Mouse (Mus musculus) brain, embryonic 14.5 days (tissue): ENCODE measurements around the gene Dnah2. TPM values are rescaled to one million over a fixed set of nuclear protein-coding genes. Genes with fewer than 3 reads are reported as not detected.

Experiments used
- DNase-seq: peaks from one replicate; pipeline ENCODE4 v3.0.0-alpha.2; 2011; ENCODE audit warnings: low read depth
- CTCF ChIP-seq: fragments of 200-500 bp; IDR thresholded peaks from 2 replicates; pipeline ENCODE4 v1.5.1; 2012; ENCODE audit warnings: inconsistent platforms, mild to moderate bottlenecking, moderate library complexity, borderline replicate concordance; ENCODE audit not compliant: insufficient read depth, insufficient read length; ENCODE audit errors: extremely low read depth
- POLR2A ChIP-seq: fragments of 200-500 bp; IDR thresholded peaks from 2 replicates; pipeline ENCODE4 v1.6.1; 2012; ENCODE audit warnings: mild to moderate bottlenecking, inconsistent platforms, borderline replicate concordance; ENCODE audit not compliant: poor library complexity, insufficient read depth, insufficient read length, severe bottlenecking; ENCODE audit errors: extremely low read depth
- polyA plus RNA-seq: library from polyadenylated mRNA; depleted of rRNA; stranded (reverse); fragments of >200 nt; gene quantifications from 2 replicates; pipeline ENCODE4 v1.2.3, GENCODE M21; 2012

Dnah2 gene
- polyA plus RNA-seq, 1 experiment: 5.2 TPM

DNA sequence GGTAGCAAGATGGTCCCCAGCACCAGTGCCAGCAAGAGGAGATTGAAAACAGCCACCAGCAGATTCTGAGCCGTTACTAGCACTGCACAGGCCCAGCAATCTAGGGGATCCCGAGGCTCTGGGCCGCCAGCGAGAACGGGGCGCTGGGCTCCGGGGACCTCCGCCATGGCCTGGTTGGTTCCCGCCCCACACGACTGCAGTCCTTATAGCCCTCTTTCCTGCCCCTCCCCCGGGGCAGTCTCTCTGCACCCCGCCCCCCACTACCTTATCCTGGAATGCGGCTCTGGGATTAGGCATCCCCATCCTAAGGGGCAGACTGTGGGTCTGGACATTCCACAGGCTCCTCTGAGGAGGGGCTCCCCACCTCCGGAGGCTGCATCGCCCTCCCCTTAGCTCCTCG is 150.9 kb downstream of the Dnah2 start, which contains the start of gene Tmem88:
Gene Tmem88 (minus strand): TSS at position 176 of the 400 bp plus-strand sequence.
- DNase-seq: no peak
- TF ChIP-seq CTCF: no peak
- TF ChIP-seq POLR2A: no peak

DNA sequence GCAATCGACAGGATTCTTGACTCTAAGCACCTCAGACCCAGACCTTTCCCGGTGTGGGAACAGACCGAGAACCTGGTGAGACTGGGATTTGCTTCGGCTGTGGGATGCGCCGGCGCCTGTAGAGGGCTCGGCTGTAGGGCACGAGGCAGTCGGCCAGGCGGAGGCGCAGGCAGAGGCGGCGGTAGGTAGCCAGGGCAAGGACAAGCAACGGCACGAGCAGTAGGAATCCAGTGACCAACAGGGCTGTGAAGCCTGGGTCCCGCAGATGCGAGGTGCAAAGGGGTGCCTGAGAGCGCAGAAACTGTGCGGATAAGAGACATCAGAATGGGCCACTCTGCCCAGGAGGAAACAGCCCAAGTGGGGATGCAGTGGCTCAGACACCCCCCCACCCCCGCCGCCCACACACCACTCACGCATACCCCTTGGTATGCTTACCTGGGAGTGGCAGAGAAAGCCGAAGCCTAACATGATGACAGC is 151.3 kb downstream of the Dnah2 start:
- no peak for TF ChIP-seq CTCF
- no peak for TF ChIP-seq POLR2A
- no peak for DNase-seq

- TF ChIP-seq CTCF (no peak), POLR2A (no peak)
- no peak for DNase-seq
Observed at GRCm38 (mm10) chr11:69396772-69397171, 152.1 kb downstream of the Dnah2 start.

DNA sequence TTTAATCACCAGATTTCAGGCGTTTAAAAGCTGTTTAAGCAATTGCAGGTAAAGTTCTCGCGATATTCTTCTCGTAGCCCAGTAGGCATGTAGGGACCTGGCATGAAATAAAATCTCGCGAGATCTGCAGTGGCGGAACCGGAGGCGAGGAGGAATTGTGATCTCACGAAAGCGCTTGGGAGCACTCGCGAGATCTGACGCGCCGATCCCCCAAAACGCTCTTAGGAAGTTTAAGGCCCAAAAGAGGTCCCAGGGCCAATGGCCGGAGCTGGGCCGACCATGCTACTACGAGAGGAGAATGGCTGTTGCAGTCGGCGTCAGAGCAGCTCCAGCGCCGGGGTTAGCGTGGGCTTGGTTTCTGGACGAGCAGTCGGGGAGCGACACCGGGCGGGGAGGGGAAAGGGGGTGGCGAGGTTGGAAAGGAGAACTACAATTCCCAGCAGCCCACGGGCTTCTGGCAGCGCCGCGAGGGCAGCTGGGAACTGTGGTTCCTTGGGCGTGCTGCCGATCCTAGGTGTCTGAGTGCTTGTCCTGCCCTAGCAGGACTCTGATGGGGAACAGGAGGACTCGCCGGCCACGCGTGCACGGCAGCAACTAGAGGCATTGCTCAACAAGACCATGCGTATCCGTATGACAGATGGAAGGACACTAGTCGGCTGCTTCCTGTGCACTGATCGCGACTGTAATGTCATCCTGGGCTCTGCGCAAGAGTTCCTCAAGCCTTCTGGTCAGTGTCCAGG is 153.1 kb downstream of the Dnah2 start:
- TF ChIP-seq CTCF (no peak), POLR2A (no peak)

GRCm38 (mm10) chr11:69395235-69395633 is 153.7 kb downstream of the Dnah2 start, which contains the start of the genes Naa38 and Cyb5d1:
Naa38 (plus strand) TSS chr11:69395487.
Cyb5d1 (minus strand) TSS chr11:69395631.
- peak; percentile 97 for DNase-seq

More for the DNA sequence above, 153.1 kb downstream of the Dnah2 start:
- peak; percentile 100 for DNase-seq

DNA sequence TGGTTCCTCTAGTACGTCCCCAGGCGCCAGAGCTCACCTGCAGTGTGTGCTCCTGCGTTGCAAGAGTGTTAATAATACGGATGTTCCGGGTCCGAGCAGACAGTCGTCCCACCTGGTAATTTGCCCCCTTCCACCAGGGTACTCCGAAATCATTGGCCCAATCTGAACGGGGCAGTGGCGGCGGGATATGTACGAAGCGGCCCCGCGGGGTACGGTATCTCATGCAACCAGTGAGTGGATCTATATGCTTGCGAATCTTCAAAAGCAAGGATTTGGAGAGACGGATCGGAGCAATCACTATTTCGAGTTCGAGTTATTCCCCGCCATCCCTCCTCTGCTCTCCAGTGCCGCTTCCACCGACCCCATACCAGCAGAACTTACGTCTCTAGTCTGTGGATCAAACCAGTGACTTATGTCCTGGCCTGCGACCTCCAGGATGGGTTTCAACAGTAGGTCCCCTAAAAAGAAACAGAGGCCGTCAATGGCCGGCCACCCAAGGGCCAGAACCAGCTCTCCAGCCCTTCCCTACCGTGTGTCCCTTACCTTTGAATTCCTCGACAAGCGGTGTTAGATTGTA is 154.2 kb downstream of the Dnah2 start:
- DNase-seq: peak; percentile 44

- TF ChIP-seq POLR2A: no peak
- peak; percentile 59; the same call in 1 of the 2 replicates for TF ChIP-seq CTCF
- peak; percentile 84 for DNase-seq
Observed at GRCm38 (mm10) chr11:69390400-69391034, 158.4 kb downstream of the Dnah2 start.

DNA sequence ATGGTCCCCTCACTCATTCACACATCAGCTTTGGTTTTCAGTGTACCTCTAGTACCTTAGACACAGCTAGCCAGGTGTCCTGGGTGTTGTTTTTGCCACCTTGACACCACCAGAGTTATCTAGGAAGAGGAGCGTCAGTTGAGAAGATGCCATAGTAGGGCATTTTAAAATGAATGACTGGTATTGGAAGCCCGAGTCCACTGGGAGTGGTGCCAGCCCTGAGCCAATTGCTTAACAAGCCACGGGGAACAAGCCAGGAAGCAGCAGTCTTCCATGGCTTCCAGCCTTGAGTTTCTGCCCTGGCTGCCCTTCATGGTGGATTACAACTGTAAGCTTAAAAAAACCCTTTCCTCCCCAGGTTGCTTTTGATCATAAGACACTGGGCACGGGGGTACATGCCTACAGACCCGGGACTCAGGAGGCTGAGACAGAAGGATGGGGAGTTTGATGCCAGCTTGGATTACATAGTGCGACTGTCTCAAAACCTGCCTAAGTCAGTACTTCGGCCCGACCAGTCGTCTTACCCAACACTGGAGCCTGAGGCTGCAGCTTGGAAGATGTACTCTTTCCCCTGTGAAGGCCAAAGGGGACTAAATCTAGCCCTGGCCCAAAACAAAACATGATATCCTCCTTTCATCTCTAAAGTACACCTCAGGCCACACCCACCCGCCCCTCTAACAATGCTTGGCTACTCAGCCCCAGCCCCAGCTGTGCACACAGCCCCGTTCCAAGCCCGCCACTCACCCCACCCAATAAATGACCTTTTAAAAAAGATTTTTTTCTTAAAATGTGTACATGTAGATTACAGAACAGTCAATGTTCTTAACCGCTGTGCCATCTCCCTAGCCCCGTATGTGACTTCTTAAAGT is 159.1 kb downstream of the Dnah2 start:
- TF ChIP-seq POLR2A (no peak), CTCF (no peak)
- DNase-seq: no peak

DNA sequence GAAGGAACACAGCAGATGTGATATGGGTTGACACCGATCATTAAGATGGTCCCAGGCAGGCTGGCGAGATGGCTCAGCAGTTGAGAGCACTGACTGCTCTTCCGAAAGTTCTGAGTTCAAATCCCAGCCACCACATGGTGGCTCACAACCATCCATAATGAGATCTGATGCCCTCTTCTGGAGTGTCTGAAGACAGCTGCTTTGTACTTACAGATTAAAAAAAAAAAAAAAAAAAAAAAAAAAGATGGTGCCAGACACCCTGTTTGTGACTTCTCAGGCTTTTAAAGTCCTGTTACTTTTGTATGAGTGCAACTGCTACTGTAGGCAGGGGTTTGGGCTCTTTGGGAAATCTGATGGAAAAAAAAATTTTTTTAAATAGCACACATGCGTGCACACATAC is 160.2 kb downstream of the Dnah2 start:
- DNase-seq: no peak
- TF ChIP-seq POLR2A: no peak
- TF ChIP-seq CTCF: no peak

GRCm38 (mm10) chr11:69386758-69387157 is 162.2 kb downstream of the Dnah2 start:
- TF ChIP-seq POLR2A (no peak), CTCF (no peak)
- DNase-seq: no peak

DNA sequence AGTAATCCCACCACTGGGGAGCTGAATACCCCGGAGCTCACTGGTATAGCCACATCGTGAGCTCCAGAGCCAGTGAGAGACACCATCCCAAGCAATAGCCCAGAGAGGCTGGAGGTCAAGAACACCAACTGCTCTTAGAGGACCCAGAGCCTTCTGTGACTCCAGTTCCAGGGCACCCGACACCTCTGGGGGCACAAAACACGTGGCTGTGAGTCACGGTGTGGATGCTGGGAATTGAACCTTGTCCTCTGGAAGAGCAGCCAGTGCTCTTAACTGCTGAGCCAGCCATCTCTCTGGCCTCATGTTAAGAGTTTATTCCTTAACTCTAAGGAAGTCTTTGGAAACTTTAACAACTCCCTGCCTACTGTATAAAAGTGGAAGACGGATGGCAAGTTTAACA is 163.9 kb downstream of the Dnah2 start:
- no peak for TF ChIP-seq CTCF
- TF ChIP-seq POLR2A: no peak

GRCm38 (mm10) chr11:69382478-69383105 is 166.3 kb downstream of the Dnah2 start:
- TF ChIP-seq POLR2A: no peak
- no peak for TF ChIP-seq CTCF
- DNase-seq: peak; percentile 62

More for the DNA sequence above, 163.9 kb downstream of the Dnah2 start:
- DNase-seq: no peak
